Mouse (Mus musculus): ENCODE results near the gene Tmem45a.
"Not testable (repeated sequence)": the region's sequence is repeated elsewhere in the genome, so short reads cannot be mapped to it uniquely, and the experiment has no call there.

The Tmem45a gene

DNA sequence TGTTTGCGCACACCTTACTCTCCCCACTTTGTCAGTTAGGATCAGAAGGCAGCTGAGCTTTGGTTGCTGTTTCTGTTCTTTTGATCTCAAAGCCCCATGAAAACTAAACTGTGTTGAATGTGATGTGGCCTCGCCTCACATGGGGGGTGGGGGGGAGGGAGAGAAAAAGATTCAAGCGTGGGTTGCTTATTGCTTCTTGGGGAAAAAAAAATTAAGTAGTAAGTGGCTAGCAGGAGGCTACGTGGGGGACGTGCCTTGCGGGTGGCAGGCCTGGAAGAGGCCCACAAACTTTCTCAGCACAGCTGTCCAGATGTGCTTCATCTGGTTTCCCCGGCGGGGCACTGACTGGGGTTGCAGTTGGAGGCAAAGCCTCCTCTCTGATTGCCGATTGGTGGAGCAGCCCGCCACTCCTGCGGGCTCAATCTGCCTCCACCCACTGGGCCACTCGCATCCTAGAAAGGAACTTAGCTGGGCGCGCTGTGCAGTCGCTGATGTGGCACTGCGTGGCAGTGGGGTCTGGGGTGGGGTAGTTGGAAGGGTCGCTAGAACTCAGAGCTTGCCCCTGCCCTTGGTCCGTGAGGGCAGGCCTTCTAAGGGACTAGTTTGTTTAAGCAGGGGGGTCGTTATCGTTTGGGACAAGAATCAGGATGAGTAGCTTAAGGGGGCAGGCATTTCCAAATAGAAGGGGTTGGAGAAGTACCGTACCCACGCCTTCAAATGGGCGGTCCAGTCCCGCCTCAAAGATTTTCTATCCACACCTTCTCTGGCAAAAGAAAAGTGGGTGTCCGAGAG is at the start of gene Tmem45a:
Gene Tmem45a (minus strand): TSS at position 343 of the 792 bp plus-strand sequence.
- in situ Hi-C loops (cut with MboI, MseI) = no loop called here

DNA sequence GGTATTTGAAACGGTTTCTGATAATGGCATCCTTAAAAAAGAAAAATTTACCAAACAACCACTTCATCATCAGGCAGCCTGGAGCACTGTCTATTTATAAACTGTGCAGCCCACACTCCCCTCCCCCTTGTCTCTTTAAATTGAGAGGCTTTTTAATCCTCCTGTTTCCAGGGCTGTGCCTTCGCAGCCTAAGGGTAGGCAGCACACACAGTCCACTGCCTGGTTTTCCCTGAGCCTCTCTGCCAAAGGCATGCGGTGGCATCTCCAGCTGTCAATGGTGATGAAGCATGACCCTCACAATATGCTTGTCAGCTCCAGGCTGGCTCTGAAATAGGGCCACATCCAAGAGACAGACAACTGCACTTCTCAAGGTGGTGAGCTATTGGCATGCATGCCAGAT is 42.1 kb upstream of the Tmem45a start, which contains the start of gene Lnp1:
Gene Lnp1 (minus strand): TSS at position 39 of the 400 bp plus-strand sequence.
- in situ Hi-C loops (cut with MboI, MseI) = no loop called here

DNA sequence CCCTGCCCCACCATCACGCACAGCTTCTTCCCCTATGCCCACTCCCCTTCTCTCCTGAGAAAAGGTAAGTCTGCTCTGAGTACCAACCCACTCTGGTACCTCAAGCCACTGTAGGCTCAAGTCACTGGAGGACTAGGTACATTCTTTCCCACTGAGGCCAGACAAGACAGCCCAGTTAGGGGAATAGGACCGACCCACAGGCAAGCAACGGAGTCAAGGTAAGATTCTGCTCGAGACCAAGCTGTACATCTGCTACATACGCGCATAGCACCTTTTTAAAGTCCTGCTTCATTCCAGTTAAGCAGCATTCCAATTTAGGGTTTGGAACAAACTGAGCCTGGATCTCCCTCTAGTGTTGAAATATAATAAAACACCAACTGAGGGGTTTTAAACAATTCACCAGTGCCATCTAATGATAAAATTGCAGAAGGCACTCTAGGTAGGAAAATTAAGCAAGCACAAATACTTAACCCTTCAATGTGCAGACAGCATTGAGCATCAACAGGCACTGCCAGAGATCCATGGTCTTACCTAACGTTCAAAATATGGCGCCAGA is 34.2 kb upstream of the Tmem45a start:
- in situ Hi-C loops (cut with MboI, MseI) = no loop called here

DNA sequence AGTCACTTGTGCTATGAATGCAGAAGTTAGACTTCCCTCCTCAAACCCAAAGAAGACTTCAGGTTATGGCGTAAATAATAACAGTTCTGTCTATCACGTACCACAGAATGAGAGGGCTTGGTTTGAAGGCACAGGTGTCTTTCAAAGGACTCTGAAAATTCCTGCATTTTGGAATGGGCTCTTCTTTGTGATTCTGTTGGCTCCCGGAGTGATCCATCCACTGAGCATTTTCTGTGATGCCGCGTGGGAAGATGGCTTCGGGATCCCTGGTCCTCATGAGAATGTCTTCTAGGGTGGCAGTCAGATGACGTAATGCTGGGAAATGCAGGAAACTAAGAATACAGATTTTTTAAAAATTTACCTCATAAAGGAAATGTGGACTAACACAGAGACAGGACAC is 31.3 kb upstream of the Tmem45a start:
- in situ Hi-C loops (cut with MboI, MseI) = no loop called here

DNA sequence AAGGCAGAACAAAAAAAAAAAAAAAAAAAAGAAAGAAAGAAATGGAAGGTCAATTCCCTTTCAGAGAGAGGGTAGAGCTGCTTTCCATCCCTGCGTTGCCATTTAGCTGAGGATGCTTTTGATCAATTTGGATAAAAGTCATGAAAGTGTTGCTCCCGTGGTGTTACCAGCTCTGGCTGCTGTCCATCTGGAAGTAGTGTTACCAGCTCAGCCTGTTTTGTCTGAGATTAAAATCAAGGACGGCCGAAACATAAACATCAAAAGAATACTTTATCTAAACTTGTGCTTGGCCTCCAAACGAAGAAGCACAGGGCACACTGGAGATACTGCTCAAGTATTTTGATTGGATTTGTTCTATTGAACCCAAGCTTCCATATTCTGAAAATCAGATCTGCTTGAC is 23.0 kb upstream of the Tmem45a start:
- in situ Hi-C loops (cut with MboI, MseI) = no loop called here

DNA sequence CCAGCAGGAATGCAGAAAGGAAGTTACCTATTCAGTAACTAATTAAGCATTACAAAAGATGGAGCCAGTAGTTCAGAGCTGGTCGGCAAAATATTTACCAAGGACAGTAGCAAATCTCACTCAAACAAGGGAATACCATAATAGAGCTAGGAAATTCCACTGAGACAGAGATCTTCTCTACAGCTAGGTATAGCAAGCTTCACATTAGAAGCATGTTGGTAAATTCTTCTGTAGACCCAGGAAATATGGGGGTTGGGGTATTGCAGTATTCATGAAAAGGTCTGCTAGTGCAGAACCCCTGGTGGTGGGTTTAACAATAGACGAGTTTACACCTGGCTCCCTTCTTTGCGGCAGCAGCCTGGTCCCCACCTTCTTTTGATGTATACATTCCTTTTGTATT is 16.2 kb upstream of the Tmem45a start:
- in situ Hi-C loops (cut with MboI, MseI) = not testable (repeated sequence)

DNA sequence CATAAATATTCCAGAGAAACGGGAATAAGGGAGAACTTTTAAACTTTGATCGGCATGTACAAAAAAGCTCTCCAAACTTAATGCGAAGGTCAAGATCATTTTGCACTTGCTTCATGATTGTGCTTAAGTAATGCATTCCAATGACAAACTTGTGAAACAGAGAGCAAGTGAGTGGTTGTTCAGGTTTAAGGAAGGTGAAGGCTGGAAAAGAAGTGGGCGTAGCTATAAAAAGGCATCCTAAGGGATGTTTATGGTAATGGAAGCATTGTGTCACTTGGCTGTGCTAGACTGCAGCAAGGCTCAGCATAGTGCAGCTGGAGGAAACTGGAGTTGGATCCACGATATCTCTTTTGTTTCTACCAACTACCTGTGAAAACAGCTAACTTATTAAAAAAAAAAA is 5.6 kb upstream of the Tmem45a start:
- in situ Hi-C loops (cut with MboI, MseI) = no loop called here

DNA sequence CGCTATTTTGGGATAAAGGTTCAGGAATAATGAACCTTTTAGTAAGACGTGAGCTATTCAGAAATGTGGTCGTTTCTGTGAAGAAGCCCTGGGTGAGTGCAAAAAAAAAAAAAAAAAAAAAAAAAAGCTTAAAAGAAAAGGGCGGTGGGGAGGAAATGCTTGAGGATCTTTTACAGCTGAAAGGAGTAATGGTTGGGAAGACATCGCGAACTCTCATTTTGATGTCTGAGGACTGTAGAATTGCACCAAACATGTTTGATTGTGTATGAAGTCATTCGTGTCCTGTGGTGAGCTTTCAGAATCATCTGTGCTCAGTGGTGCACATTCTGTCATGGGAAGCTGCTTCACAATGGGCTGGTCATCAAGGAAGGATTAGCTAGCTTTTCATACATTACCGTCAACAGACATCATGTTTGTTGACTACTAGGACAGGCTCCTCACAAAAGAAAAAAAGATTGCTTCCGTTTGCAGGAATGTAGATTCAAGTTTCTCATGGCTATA is 700 bp upstream of the Tmem45a start:
- in situ Hi-C loops (cut with MboI, MseI) = no loop called here

DNA sequence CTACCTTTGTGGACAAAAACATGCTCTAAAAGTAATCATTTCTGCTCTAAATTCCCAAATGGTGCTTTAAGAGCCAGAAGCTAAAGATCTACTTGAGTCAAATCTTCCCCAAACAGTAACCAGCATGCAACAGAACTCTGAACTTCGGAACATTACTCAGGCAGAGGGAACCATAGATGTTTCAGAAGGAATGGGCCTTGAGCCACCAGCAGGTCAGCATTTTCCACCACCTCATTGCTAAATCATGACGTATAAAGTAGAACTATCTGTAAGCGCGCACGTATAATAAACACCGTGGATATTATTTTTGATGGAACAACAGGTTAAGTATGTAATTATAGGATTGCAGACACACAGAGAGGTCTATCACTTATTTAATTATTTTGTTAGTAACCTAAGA is 1.2 kb downstream of the Tmem45a start:
- in situ Hi-C loops (cut with MboI, MseI) = no loop called here

DNA sequence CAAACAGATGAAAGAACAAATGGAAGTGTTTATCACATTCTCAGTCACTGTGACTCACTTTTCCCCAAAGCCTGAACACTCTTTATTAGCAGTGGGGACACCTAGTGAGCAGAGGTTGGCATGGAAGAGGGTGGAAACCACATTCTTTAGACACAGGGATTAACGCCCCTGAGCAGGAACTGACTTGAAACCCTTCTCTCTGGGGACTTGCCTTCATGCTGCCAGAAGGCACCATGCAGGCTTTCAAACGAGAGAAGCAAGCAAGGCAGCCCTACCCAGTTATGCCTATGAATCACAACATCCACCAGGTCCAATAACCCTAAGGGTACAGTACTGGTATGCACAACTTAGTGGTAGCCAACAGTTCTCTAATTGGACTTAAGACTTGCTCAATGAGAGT is 12.6 kb downstream of the Tmem45a start:
- in situ Hi-C loops (cut with MboI, MseI) = no loop called here

DNA sequence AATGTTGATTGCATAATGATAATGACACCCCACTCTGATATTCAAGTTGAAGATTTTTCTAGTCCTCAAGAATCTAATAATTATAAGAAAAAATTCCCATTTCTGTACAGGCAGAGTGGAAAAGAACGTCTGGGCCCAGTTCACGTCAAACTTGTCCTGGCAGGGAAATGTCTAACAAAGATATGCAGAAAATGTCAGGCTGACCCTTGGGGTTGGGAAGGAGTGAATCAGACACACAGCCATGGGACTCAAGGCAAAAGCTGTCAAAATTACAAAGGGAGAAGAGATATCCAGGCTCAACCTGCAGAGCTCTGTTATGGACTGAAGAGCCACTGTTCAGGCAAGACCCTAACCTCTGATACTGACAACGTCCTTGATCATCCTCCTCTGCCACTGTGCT is 15.5 kb downstream of the Tmem45a start:
- in situ Hi-C loops (cut with MboI, MseI) = no loop called here

DNA sequence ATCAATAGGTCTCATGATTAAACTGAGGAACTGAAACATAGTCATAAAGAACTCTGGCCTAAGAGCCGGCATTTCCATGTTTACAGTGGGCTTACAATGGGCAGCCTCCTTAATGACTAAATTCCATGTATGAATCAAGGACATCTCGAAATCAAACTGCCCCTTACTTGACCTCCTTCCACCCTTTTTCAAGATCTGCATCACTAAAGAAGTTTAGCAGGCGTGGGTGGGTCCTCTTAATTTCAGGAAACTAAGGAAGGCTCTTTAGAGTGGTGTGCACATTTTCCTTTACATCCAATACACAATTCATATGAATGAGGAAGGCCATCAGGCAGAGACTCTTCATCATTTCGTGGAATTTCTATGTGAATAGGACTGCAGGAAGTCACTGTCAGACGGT is 17.6 kb downstream of the Tmem45a start:
- in situ Hi-C loops (cut with MboI, MseI) = no loop called here

DNA sequence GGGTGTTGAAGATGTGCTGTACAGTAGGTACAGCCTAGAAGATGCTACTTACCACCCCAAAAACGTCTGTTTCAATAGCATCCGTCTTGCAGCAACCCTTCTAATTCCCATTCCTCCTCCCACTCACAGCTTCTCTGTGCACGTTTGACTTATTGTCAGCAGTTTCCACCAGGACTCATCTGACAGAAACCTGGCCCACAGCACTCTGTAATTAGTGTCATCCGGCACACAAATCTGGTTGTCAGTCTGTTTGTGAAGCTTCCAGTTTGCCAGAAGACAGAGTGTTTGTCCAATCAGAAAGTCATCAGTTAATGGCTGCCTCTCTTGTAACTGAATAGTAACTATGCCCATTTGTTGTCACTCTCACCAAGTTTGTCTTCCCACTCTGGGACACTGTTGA is 18.4 kb downstream of the Tmem45a start:
- in situ Hi-C loops (cut with MboI, MseI) = no loop called here

DNA sequence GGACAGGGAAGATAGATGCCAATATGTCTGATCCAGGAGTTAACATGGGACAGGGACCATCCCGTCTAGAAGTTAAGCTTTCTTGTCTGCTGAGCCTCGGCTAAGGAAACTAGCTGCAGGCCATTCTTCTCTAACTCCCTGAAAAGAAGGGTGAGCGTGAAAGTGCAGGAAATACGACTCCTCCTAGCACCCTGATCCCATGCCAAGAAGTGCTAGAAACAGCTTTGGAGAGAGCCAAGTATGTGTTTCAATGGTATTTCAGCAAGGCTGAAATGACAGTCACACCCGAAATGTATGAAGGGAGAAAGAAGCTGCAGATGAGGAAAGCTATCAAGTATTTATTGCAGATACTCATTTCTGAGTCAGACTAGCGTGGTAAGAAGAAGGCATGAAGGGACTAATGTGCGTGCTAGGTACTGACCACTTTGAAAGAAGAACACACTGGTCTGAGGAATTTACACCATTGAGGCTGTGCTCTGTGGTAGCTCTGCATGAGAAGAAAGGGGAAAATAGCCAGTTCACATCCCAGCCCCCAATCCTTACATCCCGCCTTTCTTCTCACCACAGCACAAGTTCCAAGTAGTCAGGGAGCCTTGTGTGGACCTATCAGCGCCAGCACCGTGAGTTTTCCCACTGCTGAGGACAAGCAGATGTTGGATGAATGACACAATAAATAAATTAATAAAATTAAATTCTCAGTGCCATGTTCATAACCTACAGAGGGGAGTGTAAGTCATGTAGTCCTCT is 33.0 kb downstream of the Tmem45a start:
- in situ Hi-C loops (cut with MboI, MseI) = no loop called here

DNA sequence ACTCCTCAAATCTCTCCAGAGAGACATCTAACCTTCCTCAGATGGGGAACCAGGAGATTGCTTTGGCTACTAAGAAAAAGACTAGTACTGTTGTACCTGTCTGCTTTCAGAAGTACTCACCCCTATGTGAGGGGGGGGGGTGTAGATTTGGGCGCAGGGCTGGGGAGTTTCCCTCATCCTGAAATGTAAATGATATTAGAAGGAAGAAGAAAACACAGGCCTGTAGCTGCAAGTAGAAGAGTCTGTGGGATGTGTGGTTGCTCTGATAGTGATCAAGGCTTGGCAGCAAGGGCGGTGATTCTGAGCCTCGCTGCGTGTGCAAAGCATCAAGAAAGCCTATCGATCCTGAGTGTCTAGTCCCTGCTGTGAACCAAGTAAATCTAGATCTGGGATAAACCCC is 43.0 kb downstream of the Tmem45a start:
- in situ Hi-C loops (cut with MboI, MseI) = no loop called here

DNA sequence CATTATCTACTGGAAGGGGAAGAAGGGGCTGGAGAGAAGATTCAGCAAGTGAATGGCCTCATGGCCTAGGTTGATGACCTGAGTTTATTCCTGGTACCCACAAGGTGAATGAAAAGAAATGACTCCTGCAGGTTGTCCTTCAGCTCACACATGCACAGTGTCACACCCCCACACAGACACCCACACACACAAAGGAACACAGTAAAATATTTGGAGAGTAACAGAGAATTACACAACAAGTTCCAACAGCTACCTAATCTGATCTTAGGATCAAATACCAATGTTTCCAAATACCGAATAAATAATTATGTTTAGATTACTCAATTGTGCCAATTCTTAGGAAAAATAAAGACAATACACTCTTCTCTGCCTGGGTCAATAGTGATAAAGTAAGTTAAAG is 52.7 kb downstream of the Tmem45a start:
- in situ Hi-C loops (cut with MboI, MseI) = no loop called here

DNA sequence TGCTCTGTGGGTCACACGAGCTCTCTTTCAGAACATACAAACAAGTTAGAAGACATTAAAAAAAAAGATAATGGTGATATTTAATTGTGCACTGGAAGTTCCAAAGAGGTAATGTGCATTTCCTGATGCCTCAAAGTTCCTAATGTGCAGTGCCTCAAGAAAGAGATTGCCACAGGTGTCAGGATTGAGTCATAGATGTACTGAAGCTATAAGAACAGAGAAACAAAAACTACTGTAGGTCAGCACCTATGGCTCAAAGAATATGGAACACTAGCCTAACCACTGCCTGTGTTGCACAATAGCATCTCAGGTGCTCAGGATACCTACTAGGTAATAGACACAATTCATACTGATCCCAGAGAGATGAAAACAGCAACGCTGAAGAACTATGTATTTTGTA is 54.0 kb downstream of the Tmem45a start:
- in situ Hi-C loops (cut with MboI, MseI) = no loop called here

DNA sequence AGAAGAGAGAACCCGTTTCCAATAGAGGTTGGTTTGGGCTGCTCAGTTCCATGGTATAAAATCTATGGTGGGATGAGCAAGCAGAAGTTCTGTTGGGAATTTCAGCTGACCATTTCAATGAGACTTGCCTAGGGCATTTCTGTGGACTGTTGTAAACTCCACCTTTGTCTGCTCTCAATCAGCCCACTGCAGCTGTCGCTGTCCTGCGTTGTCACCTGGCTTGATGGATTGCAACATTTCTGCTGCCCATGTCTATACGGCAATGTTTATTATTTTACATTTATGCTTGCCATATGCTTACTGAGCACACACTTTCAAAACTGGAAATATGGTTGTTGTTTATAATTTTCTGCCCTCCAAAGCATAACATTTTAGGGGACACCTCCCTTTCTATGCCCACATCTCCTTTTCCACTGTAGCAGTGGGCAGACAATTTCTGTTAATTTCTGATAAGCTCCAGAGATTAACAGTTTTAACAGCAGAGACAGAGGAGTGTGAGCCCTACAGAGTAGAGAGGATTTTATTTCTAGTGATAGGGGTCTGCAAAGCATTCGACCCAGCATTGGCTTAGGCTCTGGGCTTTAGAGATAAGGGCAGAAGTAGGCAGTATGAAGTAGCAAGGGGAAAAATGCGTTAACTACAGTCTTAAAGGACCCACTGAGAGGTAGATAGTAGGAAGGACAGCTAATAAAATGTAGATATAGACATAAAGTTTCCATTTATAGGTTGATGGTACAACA is 84.4 kb downstream of the Tmem45a start:
- in situ Hi-C loops (cut with MboI, MseI) = no loop called here

DNA sequence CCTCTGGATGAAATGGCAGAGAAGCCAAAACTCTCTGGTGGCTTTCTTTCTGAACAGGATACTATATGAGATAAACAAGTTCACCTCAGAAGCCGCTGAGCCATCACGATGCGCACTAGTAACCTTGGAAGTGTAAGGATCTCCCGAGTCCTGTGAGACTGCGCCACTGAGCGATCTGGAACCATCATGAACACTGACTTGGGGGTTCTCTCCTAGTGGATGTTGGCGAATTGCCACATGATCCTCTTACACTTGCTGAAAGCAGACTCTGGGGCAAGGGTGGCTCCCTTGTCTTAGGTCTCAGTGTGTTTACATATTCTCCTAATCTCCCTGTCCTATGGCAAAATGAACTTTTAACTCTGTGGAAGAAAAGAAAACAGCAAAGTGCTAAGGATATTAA is 85.0 kb downstream of the Tmem45a start:
- in situ Hi-C loops (cut with MboI, MseI) = no loop called here

DNA sequence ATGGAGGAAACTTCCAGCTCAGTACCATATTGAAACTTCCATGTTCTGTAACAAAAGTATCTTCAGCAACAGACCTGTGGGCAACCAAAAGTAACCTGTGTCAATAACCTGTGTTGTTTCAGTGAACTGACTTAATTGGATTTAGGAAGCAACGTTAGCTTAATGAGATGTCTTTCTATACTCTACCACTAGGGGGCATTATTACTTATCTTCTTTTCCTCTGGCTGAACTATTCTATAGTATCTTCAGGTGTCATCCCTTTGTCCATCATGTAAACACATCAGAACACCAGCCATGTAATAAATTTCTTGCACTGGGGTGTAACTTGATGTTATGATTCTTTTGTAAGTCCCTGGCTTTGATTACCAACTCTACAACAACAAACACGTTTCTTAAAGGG is 85.5 kb downstream of the Tmem45a start:
- in situ Hi-C loops (cut with MboI, MseI) = no loop called here

DNA sequence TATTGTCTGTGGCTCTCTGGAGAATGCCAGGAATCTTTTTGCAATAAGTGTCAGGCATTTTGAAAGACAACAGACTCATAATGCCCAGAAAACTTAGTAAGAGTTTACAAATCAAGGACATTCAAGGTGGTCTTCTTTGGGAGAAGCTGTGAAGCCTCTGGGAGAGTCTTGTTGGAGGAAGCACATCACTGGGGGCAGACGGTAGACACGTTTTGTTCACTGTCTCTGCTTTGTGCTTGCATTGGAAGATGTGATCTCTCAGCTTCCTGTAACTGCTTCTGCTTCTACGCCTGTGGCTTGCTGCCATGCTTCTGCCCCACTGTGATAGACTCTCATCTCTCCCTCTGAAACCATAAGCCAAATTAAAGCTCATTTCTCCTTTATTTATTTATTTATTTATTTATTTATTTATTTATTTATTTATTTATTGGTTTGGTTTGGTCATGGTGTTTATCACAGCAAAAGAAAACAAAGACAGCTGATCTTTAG is 86.4 kb downstream of the Tmem45a start:
- in situ Hi-C loops (cut with MboI, MseI) = no loop called here

DNA sequence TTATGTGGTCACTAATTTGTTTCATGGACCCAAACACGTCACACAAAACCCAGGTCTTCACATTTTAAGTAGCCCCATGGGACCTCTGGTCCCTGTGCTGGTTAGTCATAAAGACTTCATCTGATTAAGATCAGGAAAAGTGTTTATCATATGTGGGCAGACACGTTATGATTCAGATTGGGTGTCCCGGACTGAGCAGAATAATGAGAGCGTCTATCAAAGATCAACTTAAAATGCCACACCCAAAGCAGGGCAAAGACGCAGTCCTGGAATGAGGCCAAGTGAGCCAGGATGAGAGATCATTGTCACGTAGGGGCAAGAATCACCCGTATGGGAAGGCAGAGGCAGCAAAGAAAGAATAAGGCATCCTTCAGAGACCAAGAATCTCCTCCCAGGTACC is 87.1 kb downstream of the Tmem45a start:
- in situ Hi-C loops (cut with MboI, MseI) = no loop called here
